Mouse (Mus musculus) cerebellum, postnatal 36 days (tissue): ENCODE results near the gene Babam2.
A peak's percentile ranks its signal among the peaks of the same experiment; 100 is the strongest.

Experiments used
- DNase-seq, 2 experiments: peaks; one replicate each; pipeline ENCODE4 v3.0.0; 2021 to 2022; ENCODE audit warnings: mixed read lengths in 2 of 2

Babam2 gene

GRCm38 (mm10) chr5:31715486-31716150 lies 18.1 kb downstream of the Babam2 start:
- no peak for DNase-seq

DNA sequence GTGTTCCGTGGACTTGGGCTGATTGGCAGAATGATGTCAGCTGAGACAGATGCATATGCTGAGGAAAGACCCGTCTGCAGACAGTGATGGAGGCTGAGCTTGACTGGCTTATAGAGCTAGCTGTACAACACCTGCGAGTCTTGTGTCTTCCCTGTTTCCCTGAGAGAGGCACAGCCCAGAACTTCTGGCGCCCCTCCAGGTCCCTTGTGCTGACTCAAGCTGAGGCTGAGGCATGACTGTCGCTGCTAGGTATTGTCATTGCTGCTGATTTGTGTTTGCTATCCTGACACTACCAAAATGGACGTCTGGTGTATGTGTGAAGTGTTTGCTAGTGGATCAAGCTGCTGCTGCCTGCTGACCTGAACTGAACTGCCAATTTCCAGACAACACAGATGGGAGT lies 27.0 kb downstream of the Babam2 start:
- DNase-seq: peak in 1 of 2 experiments; percentile 14

DNA sequence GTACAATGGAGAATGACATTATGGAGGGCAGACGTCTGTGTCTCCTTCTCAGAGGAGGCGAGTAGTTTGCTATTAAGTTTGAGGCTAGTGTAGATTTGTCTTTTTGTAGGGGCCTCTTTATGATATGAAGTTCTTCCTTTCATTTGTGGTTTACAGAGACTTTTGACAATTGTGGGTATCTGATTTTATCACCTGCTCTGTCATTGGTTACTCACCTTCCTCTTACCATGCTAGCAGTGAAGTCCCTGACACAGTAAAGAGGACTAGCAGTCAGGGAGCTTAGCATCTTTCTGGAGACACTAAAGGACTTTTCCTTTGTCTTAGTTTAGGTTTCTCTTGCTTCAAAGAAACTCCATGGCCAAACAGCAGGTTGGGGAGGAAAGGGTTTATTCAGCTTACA lies 28.4 kb downstream of the Babam2 start:
- no peak for DNase-seq

DNA sequence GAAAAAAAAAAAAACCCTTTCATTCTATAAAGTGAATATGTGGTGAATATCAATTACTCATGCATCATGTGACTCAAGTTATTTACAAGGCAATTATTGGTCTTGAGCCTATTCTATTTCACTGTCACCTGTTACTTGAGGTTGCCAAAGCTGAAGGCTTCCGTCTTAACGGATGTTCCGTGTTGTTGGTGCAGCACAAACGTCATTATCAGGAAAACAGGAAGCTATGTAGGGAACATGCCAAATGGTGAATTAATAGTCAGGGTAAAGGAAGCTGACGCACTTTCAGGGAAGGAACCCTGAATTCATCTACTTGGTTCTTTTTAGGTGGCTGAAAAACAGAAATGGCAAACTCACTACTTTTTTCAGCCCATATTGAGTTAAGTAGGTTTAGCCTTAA lies 30.0 kb downstream of the Babam2 start:
- DNase-seq: no peak

DNA sequence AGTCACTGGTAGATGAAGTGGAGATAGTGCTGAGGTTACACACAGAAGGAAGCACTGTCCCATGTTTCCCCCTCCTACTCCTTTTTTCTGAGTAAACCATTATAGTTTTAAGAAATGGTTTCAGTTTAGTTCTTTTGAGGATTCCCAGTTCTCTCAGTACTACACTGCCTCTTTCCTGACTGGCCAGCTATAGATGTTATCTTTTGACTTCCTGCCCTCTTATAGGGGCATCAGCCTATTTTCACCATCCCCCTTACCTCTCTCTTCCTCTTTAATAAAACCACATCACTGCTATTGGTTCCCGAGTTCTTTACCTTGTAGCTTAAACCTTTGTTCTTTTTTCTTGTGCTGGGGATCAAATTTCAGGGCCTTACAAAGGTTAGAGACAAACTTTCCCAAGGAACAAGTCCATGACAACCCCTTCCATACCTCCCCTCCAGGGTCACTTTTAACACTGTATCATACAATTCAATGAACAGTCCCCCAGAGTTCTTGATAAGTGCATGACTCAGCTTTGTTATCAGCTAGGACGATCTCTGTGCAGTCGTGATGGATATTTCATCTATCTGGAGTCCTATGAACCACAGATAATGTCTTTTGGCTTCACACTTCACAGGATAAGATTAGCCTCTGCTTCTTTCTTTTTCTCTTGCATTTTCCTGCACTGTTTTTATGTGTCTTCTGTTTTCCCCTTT lies 35.3 kb downstream of the Babam2 start:
- no peak for DNase-seq

DNA sequence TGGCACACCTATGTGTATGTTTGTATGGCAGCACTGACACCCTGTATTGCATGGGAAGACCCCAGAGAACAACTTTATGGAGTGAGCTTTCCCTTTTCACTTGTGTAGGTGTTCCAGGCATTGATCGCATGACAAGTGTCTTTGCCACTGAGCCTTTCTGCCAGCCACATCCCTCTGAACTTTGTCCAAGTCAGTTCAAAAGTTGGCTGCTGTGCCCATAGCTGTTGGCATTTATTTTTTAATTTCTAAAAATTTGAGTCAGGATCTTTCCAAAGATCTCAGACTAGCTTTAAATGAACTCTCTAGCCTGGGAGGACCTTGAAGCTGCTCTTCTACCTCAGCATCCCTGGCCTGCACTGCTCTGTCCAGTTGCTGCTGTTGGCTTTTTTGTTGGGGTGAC lies 44.4 kb downstream of the Babam2 start:
- no peak for DNase-seq

DNA sequence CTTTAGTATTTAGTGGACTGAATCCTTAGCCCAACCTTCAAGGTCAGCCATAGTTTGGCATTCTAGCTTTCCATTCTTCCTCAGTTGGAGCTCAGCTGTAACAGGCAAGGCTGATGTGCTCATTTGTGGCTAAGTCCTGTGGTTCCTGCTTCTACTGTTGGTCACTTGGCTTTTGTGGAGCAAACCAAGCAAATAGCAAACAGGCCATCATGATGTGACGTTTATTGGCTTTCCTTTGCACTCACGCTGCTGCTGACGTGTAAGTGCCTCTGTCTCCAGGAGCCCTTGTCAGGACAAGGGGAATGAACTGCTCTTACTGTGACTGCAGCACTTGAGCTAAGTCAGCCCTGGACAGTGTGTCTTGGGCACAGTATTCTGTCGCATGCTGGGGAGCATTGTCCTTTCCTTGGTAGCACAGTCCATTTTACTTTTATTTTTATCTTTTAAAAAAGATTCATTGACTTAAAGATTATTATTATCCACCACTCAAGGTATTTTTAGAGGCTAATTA lies 45.1 kb downstream of the Babam2 start:
- DNase-seq: no peak

DNA sequence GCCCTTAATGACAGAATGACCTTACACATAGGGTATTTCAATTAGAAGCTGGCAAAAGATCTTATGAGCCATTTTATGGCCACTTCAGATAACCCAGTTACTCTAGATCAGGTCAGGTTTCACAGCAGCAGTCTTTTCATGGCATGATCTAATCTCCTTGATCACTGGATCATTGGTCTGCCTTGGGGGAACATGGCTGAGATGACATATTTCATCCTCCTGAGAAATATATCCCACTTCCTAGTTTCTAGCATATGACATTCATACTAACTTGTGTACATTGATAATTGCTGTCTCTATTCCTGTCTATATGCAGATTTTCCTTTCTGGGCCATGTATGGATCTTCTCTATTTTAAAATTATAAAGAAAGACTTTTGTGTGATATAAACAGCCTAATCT lies 51.9 kb downstream of the Babam2 start:
- DNase-seq: no peak

DNA sequence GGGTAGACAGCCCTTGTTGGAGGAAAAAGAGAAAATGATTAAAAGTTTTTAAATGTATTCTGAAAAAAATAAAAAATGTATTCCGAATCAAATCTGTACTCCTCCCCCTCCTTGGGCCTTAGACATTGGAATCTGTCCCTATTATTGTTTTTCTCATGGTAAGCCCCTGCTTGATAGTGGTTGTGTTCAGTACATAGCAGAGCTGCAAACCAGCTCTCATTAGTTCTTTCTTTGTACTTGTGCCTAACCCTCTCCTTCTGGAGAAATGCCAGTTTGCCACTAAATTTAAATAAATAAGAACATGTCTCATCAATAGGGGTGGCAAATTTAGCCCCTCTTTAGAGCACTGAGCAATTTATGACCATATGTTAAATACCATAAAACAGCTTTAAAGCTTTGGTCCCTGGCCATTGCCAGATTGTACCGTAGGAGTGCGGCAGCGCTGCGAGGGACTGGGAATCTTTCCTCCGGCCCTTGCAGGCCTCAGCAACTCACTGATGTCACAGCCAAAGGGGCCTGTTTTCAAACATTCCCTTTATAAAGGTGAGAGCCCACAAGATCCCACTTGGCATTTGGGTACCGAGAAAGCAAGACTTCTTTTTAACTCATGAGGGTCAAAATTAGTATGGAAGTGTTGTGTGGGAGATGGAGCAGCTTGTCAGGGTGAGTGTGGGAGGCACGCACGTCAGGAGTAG lies 52.9 kb downstream of the Babam2 start:
- DNase-seq: no peak

DNA sequence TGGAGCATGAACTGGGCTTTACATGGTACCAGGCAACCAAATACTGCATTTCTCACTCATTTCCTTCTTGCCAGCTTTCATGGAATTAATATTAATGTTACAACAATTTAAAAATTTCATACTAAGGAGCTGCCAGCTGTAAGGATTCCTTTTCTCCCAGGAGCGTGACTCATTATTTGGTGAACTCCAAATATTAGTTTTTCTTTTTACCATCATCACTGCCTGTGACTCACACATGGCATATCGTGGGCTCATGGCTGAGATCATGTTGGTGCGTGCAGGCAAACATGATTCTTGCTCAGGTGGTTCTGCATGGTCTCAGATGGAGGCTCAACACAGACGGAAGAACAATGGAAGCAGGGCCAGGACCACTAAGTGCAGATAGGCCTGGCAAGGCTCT lies 53.5 kb downstream of the Babam2 start:
- no peak for DNase-seq

- DNase-seq: no peak
Measured at GRCm38 (mm10) chr5:31754634-31755033, 57.1 kb downstream of the Babam2 start.

GRCm38 (mm10) chr5:31755255-31755654 lies 57.8 kb downstream of the Babam2 start:
- DNase-seq: no peak

DNA sequence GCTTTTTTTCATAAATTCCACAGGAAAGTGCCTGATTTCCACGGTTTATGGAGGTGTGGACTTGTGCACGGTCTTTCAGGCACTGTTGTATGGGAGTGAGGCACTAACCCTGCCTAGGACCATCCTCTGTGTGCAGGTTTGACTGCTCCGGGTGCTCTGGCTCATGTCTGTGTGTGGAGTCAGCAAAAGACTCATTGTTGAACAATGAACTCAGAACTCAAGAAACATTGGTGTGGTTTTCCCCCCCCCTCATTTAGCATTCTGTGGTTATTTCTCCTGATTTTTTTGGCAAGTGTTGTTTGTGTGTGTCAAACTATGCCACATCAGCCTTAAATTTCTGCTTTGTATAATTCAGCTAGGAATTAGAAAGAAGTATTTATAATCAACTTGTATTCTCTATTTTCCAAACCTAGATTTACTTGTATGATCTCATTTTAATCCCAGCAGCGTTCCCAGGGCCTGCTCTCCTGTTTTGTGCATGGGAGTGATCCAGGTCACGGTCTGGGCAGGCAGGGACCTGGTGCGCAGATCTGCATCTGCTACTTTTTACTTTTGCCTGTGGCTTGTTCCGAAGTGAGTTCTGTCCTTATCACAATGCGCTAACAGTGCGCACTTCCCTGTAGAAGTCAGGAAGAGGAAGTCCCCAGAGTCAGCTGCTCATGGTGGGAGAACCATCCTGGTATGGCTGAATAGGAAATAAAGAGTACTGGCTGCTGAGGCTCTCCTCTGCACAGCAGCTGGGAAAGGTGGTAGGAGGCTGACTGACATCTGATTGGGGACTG lies 61.0 kb downstream of the Babam2 start:
- no peak for DNase-seq

GRCm38 (mm10) chr5:31761836-31762235 lies 64.4 kb downstream of the Babam2 start:
- no peak for DNase-seq

GRCm38 (mm10) chr5:31762773-31763172 lies 65.3 kb downstream of the Babam2 start:
- no peak for DNase-seq

DNA sequence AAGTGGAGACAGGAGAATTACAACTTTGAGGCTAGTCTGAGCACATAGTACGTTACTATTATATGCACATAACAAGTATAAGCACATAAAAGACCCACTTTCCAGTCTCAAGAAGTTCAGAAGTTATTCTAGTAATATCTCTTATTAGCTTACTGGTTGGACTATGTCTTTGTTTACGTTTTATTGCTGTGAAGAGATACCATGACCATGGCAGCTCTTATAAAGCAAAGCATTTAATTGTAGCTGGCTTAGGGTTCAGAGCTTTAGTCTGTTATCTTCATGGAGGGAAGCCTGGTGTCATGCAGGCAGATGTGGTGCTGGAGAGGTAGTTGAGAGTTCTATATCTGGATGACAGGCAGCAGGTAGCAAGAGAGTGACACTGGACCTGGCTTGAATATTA lies 68.3 kb downstream of the Babam2 start:
- no peak for DNase-seq

DNA sequence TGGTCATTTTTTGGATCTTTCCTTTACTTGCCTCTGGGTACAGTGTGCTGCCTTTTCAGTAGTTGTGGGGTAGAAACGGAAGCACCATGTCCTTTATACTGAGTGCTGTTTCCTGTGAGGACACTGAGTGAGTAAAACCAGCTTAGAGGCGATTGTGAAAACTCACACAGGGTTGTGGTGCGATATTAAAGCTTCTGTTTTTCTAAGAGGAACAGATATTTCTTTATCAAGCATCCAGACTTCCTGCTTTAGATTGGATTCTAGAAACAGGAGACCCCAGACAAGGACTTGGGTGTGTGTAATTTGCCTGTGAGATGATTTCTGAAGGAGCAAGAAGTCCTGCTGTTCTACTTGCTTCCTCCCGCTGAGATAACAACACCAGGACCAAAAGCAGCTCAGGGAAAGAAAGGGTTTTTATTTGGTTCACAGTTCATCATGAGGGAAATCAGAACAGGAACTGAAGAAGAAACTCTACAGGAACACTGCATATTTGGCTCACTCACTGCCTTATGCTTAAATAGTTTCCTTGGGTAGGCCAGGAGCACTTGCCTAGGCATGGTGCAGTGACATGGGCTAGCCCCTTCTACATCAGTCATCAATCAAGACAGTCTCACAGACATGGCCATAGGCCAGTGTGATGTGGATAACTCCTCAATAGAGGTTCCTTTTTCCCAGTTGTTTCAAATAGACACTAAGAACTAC lies 69.5 kb downstream of the Babam2 start:
- DNase-seq: no peak

GRCm38 (mm10) chr5:31771486-31771885 lies 74.0 kb downstream of the Babam2 start:
- DNase-seq: no peak

GRCm38 (mm10) chr5:31771921-31772320 lies 74.4 kb downstream of the Babam2 start:
- DNase-seq: no peak

DNA sequence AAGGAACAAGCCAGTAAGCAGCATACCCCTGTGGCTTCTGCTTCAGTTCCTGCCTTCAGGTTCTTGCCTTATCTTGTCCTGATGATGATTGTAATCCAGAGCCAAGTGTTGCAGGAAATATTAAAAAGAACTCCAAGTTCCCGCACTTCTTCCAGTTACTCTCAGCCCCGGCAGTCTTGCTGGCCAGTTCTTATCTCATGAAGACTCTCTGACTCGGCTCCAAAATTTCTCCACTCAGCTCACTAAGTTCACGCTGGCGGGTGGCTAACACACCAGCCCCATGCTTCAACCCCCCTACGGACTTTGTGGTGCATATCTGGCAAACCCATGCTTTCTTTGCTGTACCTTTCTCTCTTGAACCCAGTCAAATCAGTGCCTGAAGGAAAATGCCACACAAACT lies 77.5 kb downstream of the Babam2 start:
- DNase-seq: no peak

GRCm38 (mm10) chr5:31781624-31782023 lies 84.1 kb downstream of the Babam2 start:
- no peak for DNase-seq

GRCm38 (mm10) chr5:31787201-31787600 lies 89.7 kb downstream of the Babam2 start:
- no peak for DNase-seq
